Mouse (Mus musculus) midbrain, embryonic 13.5 days (tissue): ENCODE results near the gene Vmn1r163. TPM values are rescaled to one million over a fixed set of nuclear protein-coding genes. Genes with fewer than 3 reads are reported as not detected.
"Not testable (repeated sequence)": the region's sequence is repeated elsewhere in the genome, so short reads cannot be mapped to it uniquely, and the experiment has no call there.

Experiments
- ATAC-seq: fragments of 200-750 bp; cut with Nextera tagmentation; 2 replicates; pipeline ENCODE4 v1.8.0; 2017; ENCODE audit warnings: mild to moderate bottlenecking, moderate TSS enrichment, moderate library complexity
- H3K27ac ChIP-seq: fragments of 300-500 bp; sonication (generic); 2 replicates; pipeline ENCODE4 v1.5.1; 2015; ENCODE audit warnings: inconsistent platforms, mild to moderate bottlenecking, moderate library complexity
- H3K27me3 ChIP-seq: fragments of 300-500 bp; sonication (generic); 2 replicates; pipeline ENCODE4 v1.6.1; 2015; ENCODE audit warnings: mild to moderate bottlenecking, inconsistent platforms
- H3K36me3 ChIP-seq: fragments of 300-500 bp; sonication (generic); 2 replicates; pipeline ENCODE4 v1.6.1; 2015; ENCODE audit warnings: mild to moderate bottlenecking, inconsistent platforms
- H3K4me1 ChIP-seq: fragments of 300-500 bp; sonication (generic); replicated peaks from 2 replicates; pipeline ENCODE4 v1.6.1; 2015; ENCODE audit warnings: inconsistent platforms
- H3K4me2 ChIP-seq: fragments of 300-500 bp; sonication (generic); replicated peaks from 2 replicates; pipeline ENCODE4 v1.6.1; 2015; ENCODE audit warnings: moderate library complexity, mild to moderate bottlenecking, inconsistent platforms
- H3K4me3 ChIP-seq: fragments of 300-500 bp; sonication (generic); replicated peaks from 2 replicates; pipeline ENCODE4 v1.5.1; 2015; ENCODE audit warnings: mild to moderate bottlenecking, inconsistent platforms
- H3K9ac ChIP-seq: fragments of 300-500 bp; sonication (generic); replicated peaks from 2 replicates; pipeline ENCODE4 v1.6.1; 2015; ENCODE audit warnings: mild to moderate bottlenecking, inconsistent platforms
- H3K9me3 ChIP-seq: fragments of 300-500 bp; sonication (generic); 2 replicates; pipeline ENCODE4 v1.6.1; 2016; ENCODE audit warnings: mild to moderate bottlenecking, inconsistent platforms
- WGBS: fragments of 180-500 bp; shearing (Covaris S2); methylation state at CpG from one replicate; pipeline ENCODE4 v1.1.7; 2015; 5-methylcytosine and 5-hydroxymethylcytosine counted together
- polyA plus RNA-seq: library from polyadenylated mRNA; unstranded; fragments of >200 nt; fragmentation: Nextera tagmentation; extraction: Ambion mirVana; gene quantifications from 2 replicates; pipeline ENCODE4 v1.2.1, GENCODE M21; 2015

Gene Vmn1r163
- polyA plus RNA-seq = not detected in 2 replicates

DNA sequence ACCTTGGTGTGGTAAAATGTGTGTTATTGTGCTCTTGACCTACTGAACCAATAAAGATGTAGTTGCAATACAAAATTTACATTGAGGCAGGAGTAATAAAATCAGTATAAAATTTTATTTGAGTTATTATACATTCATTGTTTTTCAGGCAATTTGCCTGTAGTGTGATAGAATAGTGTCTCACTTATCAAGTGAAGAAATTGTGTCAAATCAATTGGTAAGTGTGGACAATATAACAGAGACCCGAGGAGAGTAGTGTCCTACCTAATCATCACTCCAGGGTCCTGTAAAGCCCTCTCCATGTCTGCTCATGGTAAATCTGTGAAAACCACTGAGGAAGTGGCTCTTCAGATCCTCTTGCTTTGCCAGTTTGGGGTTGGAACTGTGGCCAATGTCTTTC lies at the start of gene Vmn1r163:
Gene Vmn1r163 (plus strand): TSS at position 301 of the 400 bp plus-strand sequence.
- H3K9ac ChIP-seq, H3K36me3 ChIP-seq, H3K9me3 ChIP-seq, H3K4me2 ChIP-seq, H3K27me3 ChIP-seq, ATAC-seq, H3K4me1 ChIP-seq, H3K4me3 ChIP-seq, H3K27ac ChIP-seq: not testable (repeated sequence)
- WGBS = no CpG with 5 or more reads among the region's 1 CpGs

DNA sequence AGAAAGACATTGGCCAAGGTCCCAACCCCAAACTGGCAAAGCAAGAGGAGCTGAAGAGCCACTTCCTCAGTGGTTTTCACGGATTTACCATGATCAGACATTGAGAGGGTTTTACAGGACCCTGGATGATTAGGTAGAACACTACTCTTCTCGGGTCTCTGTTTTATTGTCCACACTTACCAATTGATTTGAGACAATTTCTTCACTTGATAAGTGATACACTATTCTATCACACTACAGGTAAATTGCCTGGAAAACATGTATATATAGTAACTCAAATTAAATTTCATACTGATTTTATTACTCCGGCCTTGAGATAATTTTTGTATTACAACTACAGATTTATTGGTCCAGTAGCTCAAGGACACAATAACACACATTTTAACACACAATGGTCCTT lies 35.5 kb upstream of the Vmn1r163 start, which contains the start of gene Gm4216:
Gene Gm4216 (minus strand): TSS at position 101 of the 400 bp plus-strand sequence.
- H3K4me1 ChIP-seq, H3K9ac ChIP-seq, H3K4me3 ChIP-seq, ATAC-seq, H3K36me3 ChIP-seq, H3K4me2 ChIP-seq, H3K27me3 ChIP-seq, H3K9me3 ChIP-seq, H3K27ac ChIP-seq: not testable (repeated sequence)
- whole genome bisulfite sequencing = no CpG with 5 or more reads among the region's 3 CpGs

DNA sequence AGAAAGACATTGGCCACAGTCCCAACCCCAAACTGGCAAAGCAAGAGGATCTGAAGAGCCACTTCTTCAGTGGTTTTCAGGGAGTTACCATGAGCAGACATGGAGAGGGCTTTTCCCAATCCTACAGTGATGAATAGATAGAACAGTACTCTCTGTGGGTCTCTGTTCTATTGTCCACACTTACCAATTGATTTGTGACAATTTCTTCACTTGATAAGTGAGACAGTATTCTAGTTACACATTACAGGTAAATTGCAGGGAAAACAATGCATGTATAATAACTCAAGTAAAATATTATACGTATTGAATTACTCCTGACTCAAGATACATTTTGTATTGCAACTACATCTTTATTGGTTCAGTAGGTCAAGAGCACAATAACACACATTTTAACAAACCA lies 12.0 kb downstream of the Vmn1r163 start, which contains the start of gene Gm8720:
Gene Gm8720 (minus strand): TSS at position 101 of the 400 bp plus-strand sequence.
- not testable (repeated sequence) for H3K27ac ChIP-seq, H3K27me3 ChIP-seq, H3K9me3 ChIP-seq, ATAC-seq, H3K4me1 ChIP-seq, H3K4me3 ChIP-seq, H3K4me2 ChIP-seq, H3K9ac ChIP-seq, H3K36me3 ChIP-seq
- WGBS = no CpG with 5 or more reads among the region's 1 CpGs

Other genes starting within 250 kb of the Vmn1r163 start
- gene Vmn1r159, start 211.9 kb upstream of the Vmn1r163 start, polyA plus RNA-seq = not detected in 2 replicates
- not detected in 2 replicates for gene Vmn1r160, start 184.3 kb upstream of the Vmn1r163 start, polyA plus RNA-seq
- gene Gm4214, start 70.9 kb upstream of the Vmn1r163 start, polyA plus RNA-seq = not detected in 2 replicates
- gene Gm4216, start 35.6 kb upstream of the Vmn1r163 start, polyA plus RNA-seq = not detected in 2 replicates
- gene Gm8720, start 11.9 kb downstream of the Vmn1r163 start, polyA plus RNA-seq = not detected in 2 replicates
- gene Gm10662, start 88.9 kb downstream of the Vmn1r163 start, polyA plus RNA-seq = not detected in 2 replicates
- not detected in 2 replicates for gene Vmn1r165, start 161.8 kb downstream of the Vmn1r163 start, polyA plus RNA-seq
- gene Vmn1r166, start 196.1 kb downstream of the Vmn1r163 start, polyA plus RNA-seq = not detected in 2 replicates
- gene Gm6902, start 223.4 kb downstream of the Vmn1r163 start, polyA plus RNA-seq = not detected in 2 replicates
- not detected in 2 replicates for gene Nlrp4e, start 245.7 kb downstream of the Vmn1r163 start, polyA plus RNA-seq